Mouse (Mus musculus): Measurements from ENCODE around the gene Ghr.

DNA sequence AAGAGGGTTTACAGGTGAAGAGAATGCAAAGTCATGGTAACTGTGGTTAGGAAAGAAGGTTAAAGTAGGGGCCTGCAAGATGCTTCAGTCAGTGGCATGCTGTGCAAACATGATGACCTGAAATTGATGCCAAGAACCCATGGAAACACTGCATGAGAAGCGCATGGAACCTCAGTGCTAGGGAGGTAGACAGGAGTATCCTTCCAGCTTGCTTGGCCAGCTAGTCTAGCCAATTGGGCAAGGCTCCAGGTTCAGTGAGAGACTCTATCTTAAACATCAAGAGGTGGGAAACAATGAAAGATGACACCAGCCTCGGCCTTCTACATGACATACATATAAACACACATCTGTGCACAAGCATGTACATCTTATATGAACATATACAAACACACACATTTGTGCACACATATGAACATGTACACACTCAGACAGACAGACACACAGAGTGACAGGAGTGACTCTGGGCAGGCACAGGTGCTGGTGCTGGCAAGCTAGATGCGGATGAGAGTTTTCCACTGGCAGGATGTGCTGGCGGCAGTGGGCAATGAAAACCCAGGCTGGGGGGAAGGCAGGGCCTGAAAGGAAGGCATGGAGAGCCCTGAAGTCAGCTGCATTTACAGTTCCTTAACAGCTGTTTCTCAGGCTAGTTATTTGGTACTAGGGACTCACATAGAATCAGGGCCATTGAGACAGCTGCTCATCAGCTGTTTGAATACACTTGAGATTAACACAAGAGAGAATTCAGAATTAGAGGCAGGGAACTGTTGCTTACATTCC, 241.3 kb downstream of the Ghr start:
- TF ChIP-seq CTCF (conservative IDR thresholded peaks at IDR 0.05; ENCODE audit: insufficient read depth, insufficient read length, low read depth, low read length) (no peak), POLR2A (IDR thresholded peaks at IDR 0.05; ENCODE audit: low read depth, low read length) (no peak)
